Mouse (Mus musculus): Measurements from ENCODE around the gene Edc4.
A peak's percentile ranks its signal among the peaks of the same experiment; 100 is the strongest.
"Not testable (repeated sequence)": the region's sequence is repeated elsewhere in the genome, so short reads cannot be mapped to it uniquely, and the experiment has no call there.

Edc4 gene

DNA sequence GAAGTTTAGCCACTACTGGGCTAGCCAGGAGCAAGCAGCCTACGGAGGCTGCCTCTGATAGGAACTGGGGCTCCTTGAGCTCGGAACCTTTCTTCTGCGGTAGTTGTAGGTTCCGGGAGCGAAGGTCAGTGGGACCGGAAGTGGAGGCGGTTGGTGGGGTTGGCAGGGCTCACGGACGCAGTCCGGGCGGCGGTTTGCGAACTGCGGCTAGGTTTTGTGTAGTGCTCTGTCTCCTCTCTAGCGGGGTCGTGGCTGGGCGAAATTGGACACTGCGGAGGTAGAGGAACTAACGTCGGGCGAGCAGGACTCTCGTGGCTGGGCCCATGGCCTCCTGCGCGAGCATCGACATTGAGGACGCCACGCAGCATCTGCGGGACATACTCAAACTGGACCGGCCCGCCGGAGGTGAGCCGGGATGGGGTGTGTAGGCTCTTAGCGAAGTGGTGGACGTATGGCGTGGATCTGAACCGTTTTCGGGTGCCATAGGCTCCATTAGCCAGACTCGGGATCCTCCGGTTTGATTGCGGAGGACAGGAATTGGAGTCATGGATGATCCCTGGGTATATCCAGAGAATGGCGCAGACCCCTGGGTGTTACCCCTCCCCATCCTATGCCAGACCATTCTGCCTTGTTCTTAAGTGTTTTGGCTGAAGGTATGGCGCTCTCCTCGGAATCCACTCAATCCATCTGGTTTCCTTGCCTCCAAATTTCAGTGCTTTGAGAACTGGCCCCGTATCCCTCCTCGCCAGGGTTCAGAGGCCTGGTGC is at the start of gene Edc4:
Gene Edc4, plus strand, starts transcription at position 128 of the 767 bp plus-strand sequence.
- peak; percentile 68 to 87 for DNase-seq

DNA sequence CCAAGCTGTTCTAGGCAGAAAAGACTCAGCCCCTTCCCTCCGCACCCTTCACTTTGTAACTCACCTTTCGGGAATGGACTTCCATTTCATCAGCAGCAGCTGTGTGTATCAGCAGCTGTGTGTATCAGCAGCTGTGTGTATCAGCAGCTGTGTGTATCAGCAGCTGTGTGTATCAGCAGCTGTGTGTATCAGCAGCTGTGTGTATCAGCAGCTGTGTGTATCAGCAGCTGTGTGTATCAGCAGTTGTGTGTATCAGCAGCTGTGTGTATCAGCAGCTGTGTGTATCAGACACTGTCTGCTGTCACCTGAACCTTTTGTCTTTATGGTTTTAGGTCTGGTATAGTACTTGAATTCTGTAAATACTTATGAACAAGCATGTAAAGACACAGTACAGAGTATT is 46.9 kb upstream of the Edc4 start:
- not testable (repeated sequence) for DNase-seq

DNA sequence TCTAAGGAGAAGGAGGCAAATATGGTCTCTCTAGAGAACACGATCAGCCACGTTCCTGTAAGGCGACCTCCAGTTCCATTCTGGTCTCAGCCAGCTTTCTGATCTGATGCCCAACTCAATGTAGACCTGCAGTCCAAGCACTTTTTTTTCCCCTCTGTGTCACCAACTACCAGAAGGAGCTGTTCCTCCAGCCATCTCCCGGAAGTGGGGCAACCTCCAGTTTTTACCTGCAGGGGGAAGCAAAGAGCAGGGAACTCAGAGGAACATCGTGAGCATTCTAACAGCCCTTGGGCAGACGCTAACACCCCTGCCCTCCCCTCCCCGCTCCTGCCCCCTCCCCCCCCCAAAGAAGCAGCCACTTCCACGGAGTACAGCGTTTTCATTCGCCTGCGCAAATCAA is 45.4 kb upstream of the Edc4 start:
- DNase-seq: peak; percentile 68 to 82

DNA sequence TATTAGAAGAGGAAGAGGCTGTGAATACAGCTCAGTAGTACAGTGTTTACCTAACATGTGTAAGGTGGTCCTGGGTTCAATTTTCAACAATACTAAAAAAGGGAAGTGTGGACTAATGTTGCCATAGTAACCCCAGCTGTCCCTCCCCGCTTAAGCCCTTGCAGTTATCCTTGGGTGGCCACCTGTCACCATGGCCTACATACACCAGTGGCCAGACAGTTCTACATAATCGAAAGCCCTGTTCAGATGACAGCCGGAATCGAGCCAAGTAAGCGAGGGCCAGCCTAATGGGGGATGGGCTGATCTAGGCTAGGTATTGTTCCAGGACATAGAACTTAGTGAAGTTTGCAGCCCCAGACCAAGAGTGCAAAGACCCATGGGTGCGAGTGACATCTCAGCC is 43.7 kb upstream of the Edc4 start:
- DNase-seq: no peak

DNA sequence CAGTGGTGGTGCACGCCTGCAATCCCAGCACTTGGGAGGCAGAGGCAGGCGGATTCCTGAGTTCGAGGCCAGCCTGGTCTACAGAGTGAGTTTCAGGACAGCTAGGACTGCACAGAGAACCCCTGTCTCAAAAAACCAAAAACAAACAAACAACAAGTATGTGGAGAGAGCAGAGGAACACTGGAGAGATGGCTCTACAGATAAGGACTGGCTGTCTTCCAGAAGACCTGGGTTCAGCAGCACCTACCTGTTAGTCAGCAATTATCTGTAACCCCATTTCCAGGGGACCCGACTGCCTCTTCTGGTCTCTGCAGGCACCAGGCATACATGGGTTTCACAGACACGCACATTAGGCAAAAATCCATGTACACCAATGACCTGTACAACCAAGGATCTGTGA is 41.5 kb upstream of the Edc4 start:
- DNase-seq: no peak

DNA sequence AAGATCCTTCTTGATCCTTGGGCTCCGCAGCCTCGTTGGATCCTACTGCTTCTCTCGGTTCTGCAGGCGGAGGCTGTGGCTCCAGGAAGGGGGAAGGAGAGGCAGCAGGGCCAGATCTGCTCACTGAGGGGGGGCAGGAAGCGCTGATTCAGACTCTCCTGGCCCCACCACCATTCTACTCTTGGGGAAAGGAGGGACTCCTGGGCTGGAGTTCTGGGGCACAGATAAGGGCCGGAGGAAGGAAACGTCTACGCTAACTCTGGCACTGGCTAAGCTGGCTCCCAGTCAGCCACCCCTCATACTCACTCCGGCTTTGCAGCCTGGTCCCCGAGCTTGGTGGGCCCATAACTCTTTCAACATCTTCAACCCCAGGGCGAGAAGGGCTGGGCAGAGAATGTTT is 34.0 kb upstream of the Edc4 start:
- no peak for DNase-seq

DNA sequence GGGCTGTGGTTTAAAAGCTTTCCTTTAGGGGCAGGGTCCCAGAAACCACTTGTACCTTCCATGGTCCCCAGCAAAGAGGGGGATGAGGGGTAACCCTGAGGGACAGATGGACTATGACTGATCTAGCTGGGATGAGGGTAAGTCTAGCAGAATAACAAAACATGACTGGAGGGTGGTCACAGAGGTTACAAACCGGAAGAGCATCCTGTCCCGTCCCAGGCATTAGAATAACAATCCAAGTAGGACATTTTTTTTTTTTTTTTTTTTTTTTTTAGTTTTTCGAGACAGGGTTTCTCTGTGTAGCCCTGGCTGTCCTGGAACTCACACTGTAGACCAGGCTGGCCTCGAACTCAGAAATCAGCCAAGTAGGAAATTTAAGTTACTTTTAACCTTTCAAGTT is 30.7 kb upstream of the Edc4 start:
- DNase-seq: no peak

DNA sequence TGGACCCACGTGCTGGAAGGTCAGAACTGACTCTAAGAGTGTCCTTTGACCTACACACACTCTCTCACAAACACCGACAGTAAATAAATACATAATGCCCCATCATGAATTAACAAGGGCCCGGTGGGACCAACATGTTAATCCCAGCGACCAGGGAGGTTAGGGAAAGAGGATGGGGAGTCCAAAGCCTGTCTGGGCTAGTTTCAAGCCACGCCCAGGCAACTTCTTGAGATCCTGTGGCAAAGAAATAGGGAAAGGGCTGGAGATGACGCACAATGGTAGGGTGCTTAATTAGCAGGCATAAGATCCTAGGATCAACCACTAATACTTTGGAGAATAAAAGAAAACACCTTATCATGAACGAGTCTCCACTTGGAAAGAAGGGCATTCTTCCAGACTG is 30.1 kb upstream of the Edc4 start:
- DNase-seq: no peak

DNA sequence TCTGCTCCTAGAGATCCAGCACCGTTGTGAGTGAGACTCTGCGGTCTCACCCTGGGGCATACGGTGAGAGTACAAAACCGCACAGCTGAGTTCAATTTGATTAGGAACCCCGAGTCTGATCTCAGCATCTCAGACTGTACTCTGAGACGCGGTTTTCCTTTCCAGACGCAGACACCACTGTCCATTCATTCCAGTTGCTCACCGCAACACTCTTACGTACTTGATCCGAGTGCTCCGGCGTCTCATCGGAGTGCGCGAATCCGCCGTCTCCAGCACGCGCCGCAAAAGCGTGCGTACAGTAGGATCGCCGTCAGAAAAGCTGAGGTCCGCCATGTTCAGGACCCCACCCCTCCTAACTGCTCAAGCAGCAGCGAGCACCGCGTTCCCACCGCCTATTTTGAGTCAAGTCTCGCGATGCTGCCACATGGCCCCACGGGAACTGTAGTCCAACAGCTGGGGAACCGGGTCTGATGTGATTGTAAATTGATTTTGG is 29.0 kb upstream of the Edc4 start:
- DNase-seq: peak; percentile 74 to 85

DNA sequence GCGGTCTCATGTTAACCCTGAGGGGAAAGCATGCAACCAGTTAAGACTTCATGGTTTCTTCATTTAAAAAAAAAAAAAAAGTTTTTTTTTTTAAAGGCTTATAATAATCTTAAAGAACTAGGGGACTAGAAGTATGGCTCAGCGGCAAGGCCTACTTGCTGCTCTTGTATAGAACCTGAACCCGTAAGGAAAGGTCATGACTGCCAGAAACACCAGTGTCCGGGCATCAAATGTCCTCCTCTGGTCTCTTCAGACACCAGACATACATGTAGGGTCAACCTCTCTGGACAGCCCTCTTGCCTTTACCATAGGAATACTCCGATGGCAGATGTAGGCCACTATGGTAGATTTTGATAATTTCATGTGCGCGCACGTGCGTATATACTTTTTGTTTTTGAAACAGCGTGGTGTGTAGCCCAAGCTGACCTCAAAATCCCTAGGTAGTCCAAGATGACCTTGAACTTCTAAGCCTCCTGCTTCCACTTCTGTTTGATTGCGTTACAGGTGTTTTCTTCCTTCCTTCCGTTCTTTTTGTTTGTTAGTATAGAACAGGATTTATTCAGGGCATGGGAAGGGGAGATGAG is 28.4 kb upstream of the Edc4 start:
- peak in 1 of 2 experiments; percentile 10 for DNase-seq

DNA sequence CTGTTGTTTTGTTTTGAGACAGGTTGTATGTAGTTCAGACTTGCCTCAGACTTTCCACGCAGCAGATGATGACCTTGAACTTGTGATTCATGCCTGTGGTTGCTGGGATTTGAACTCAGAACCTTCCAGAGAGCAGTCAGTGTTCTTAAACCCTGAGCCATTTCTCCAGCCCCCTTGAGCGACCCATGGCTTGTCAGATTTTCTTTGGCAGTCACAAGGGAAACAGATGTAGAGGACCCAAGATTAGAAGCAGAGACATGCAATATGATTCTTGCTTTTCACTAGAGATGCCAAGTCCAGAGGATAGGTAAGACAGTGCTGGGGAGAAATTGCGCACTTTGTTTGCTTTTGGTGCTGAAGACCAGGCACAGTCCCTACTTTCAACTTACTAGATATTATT is 27.5 kb upstream of the Edc4 start, which contains the start of gene Cenpt:
Gene Cenpt, minus strand, starts transcription at position 101 of the 400 bp plus-strand sequence.
- no peak for DNase-seq

DNA sequence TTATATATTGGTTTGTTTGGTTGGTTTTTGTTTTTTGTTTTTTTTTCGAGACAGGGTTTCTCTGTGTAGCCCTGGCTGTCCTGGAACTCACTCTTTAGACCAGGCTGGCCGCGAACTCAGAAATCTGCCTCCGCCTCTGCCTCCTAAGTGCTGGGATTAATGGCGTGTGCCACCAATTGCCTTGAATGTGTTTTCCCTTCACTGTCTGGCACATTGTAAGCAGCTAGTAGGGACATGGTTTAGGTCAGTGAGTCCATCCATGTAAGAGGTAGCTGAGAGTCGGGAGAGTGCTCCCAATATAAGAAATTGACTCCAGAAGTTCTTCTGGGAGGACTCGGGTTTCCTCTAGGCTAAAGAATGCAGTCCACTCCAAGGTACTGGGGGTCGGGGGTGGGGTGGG is 26.4 kb upstream of the Edc4 start:
- DNase-seq: peak in 1 of 2 experiments; percentile 16

DNA sequence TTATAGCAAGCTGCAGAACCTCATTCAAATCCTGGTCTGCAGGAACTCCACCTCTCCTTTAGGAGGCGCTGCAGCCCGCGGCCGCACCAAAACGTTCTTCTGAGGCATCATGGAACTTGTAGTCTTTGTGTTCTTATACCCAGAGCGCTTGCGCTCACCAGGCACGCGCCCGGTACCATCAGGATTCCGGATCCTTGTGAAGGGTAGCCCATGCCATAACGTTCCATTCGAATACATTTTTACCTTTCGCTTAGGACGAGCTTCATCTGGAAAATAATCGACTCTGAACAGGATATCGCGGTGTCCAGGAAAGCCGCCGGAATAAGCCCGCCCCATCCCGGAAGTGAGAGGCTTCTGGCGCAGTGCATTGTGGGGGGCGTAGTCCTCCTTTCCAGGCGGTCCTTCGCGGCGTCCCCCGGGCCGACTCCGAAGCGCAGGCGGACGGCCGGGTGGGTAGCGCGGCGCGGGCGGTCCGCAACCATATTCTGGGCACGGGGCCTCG is 25.9 kb upstream of the Edc4 start, which contains the start of gene Thap11:
Gene Thap11, plus strand, starts transcription at position 418 of the 502 bp plus-strand sequence.
- peak; percentile 84 to 94 for DNase-seq

DNA sequence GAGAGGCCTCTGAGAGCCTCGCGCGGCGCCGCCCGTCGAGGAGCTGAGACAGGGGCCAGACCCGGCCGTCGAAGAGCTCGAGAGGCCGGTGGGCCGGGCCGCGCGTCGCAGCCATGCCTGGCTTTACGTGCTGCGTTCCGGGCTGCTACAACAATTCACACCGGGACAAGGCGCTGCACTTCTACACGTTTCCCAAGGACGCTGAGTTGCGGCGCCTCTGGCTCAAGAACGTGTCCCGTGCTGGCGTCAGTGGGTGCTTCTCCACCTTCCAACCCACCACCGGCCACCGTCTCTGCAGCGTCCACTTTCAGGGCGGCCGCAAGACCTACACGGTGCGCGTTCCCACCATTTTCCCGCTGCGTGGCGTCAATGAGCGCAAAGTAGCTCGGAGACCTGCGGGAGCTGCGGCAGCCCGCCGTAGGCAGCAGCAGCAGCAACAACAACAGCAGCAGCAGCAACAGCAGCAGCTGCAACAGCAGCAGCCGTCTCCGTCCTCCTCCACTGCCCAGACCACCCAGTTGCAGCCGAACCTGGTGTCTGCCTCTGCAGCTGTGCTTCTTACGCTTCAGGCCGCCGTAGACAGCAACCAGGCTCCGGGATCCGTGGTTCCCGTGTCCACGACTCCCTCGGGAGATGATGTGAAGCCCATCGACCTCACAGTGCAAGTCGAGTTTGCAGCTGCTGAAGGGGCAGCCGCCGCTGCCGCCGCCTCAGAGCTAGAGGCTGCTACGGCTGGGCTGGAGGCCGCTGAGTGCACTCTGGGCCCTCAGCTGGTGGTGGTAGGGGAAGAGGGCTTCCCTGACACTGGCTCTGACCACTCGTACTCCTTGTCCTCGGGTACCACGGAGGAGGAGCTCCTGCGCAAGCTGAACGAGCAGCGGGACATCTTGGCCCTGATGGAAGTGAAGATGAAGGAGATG is 25.2 kb upstream of the Edc4 start:
- peak in 1 of 2 experiments; percentile 18 for DNase-seq

DNA sequence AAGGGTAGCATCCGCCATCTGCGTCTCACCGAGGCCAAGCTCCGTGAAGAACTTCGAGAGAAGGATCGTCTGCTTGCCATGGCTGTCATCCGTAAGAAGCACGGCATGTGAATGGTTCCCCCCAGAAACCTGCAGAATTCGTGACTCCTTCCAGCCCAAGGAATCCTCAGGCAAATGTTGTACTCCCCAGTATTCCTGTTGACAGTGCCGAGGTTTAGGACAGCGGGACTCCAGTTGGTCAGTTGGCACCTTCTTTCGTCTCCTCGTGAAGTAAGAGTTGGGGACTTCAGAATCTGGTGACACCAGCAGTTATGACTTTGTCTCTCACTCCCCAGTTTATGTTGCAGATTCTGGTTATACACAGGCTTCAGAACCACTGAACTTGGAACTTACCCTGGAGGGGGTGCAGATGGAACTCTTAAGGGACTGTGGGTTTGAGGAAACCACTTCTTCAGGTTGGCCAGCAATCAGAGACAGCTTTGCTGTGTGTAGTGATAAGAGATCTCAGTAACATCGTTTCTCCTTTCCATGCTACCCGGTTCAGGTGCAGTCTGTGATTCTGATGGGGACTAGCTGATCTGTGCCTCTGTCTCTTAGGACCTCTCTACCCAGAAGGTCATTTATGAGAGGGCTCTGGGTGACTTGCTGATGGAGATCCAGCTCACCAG is 24.4 kb upstream of the Edc4 start:
- no peak for DNase-seq

DNA sequence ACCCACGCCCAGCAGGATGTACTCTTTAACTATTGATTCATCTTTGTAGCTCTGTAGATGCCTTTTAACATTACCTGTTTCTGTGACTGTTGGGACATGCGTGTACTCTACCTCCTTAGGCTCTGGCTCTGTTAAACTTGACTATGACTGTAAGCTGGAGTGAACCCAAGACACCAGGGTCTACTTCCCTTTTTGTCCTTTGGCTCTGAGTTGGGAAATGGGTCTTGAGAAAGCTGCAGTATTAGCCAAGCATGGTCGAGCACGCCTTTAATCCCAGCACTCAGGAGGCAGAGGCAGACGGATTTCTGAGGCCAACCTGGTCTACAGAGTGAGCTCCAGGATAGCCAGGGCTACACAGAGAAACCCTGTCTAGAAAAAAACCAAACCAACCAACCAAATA is 22.2 kb upstream of the Edc4 start:
- DNase-seq: no peak

DNA sequence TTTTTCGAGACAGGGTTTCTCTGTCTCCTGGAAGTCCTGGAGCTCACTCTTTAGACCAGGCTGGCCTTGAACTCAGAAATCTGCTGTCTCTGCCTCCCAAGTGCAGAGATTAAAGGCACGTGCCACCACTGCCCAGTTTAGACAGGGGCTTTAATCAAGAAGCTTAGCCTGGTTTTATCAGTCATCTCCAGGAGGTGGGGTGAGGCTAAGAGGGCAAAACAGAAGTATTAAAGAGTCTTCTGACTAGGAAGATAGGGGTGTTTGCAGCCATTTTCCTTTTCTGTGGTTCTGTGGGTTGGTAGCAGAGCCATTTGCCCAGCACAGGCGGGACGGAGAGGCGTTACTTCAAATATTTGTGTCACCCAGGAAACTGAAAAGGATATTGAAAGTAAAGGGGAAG is 21.4 kb upstream of the Edc4 start:
- no peak for DNase-seq

DNA sequence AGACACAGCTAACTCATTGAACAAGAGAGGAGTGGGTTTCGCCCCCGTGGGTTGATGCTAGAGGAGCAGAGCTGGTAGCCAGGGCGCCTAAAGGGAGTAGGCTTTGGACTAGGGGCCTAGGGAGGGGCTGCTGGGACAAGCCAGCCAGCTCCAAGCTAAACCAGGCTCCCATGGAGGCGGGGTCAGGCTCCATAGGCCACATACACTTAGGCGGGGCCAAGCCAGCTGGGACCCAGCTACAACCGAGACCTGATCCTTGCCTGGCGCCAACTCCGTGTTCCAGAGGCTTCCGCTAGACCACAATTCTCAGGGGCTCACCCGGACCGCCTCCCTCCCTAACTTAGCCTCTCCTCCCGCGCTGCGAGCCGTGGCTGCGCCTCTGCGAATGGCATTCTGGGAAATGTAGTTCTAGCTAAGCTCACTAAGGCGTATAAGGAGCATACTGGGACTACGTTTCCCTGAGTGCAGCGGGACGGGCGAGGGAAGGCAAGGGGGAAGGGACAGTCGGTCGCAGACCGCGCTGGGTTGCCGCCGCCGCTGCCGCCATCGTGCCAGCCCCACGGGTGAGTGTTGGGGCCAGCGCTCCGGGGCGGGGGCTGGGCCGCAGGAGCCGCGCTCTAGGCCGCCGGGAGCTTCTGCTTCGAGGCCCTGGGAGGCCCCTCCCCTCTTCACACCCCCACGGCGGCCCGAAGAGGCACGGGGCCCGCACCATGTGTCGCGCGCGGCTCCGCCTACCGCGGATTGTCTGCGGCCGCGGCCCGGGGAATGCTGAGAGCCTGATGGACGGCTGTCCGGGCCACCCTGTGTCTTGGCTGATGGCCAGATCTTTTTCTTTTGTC is 20.3 kb upstream of the Edc4 start, which contains the start of gene Nutf2:
Gene Nutf2, plus strand, starts transcription at position 438 of the 839 bp plus-strand sequence.
- DNase-seq: peak; percentile 77 to 86

DNA sequence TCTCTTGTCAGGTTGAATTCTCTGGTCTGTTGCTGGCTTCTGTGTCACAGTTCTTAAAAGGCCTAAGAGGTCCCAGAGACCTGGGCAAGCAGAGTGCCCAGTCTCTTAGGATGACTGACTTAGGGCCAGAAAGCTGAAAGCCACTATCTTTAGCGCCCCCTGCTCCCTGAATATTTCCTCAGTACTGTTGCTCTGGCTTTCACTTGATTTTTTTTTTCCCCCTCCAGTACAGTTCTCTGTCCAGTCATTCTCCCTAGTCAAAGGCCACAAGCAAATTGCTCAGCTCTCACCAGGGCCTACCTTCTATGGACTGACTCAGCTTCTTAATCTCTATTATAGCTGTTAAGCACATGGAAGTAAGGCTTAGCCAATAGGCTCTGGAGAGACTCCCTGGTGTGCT is 18.7 kb upstream of the Edc4 start:
- DNase-seq: peak in 1 of 2 experiments; percentile 33

DNA sequence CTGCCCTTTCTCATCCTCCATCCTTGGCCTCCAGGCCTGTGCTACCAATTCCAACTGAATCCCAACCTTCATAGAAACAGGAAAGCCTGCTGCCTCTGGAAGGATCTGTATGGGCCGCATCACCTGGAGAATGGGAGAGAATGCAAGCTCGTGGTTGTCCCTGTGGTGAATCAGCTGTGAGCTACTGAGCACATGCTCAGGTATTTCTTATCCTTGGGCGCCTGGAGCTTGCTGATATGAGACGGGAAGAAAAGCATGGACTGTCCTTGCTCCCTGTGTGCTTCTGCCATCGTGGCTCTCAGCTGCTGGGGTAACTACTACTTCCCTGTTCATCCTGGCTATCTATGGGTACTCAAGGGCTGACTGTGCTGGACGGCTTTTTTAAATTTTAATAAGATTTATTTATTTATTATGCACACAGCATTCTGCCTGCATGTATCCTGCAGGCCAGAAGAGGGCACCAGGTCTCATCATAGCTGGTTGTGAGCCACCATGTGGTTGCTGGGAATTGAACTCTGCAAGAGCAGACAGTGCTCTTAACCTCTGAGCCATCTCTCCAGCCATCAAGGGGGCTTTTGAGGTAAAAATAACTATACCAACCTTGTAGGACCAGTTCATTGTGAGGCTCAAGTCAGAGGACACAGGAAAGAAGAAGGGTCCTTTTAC is 14.2 kb upstream of the Edc4 start:
- no peak for DNase-seq

DNA sequence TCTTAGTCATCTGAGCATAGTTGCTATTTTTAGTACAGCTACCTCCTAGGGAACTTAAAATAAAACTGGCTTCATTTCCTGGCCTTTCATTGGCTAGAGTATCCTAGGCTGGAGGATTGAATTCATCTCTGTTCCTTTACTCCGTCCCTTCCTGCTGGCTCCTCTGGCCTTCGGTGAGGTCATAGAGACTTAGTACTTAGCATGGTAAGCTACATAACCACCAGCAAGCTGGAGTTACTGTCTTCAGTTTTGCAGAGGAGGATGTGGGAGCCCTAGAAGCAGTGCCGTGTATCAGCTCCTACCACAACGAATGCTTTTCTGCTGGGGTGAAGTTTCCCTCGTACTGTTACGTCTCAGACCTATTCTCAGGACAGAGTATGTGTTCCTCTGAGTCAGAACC is 6.4 kb upstream of the Edc4 start:
- no peak for DNase-seq
